30 mouse cellular contexts compared by ENCODE assay signal in genomic region chr4:155630267-155630666, GRCm38 (mm10). TPM values are rescaled to one million over a fixed set of nuclear protein-coding genes. Genes with fewer than 3 reads are reported as not detected.
DNase-seq lines count a peak whose midpoint lies in the region; ATAC-seq and TF ChIP-seq lines count a peak whose summit lies in the region.
"Had no signal": no experiment of that assay in that cellular context is flagged by ENCODE, and none has a peak within 500 bp of the region (broad histone marks: within the 10 kb centered on the region; RNA-seq: fewer than 3 reads in every experiment).

No protein-coding gene starts in this region.

- no peak overlapping the region for H3K4me3 ChIP-seq in liver, postnatal 0 days (ENCODE audit: low read depth, low read length)
- H3K4me3 ChIP-seq: embryonic facial prominence, embryonic 13.5 days; embryonic facial prominence, embryonic 15.5 days; erythroblast, embryonic 14.5 days; forebrain, embryonic 10.5 days; forebrain, embryonic 12.5 days had no signal

- DNase-seq in liver, postnatal 0 days = no peak
- no peak for DNase-seq in liver
- DNase-seq in 416B (ENCODE audit: low read depth) = peak; percentile 27
- DNase-seq: adrenal gland, adult 8-10 months; adrenal gland, postnatal 14 days; adrenal gland, postnatal 36 days; cerebellum, adult 11 months; cerebellum, adult 18-20 months; cerebellum, adult 8-10 months; cerebellum, adult 9-11 months; cerebellum, postnatal 14 days; cerebellum, postnatal 36 days; embryo, embryonic 11 days had no signal

- WGBS in liver, postnatal 0 days (ENCODE audit: insufficient replicate concordance) = 61% methylated on average over 6 of the region's 6 CpGs

- TF ChIP-seq EP300 in liver, postnatal 0 days (IDR thresholded peaks at IDR 0.05; ENCODE audit: low read depth) = peak; percentile 26; the same call in 1 of the 2 replicates

- no peaks in the 10 kb centered on the region for H3K27me3 ChIP-seq in liver, postnatal 0 days (ENCODE audit: insufficient read depth, low read length)
- H3K27me3 ChIP-seq: embryonic facial prominence, embryonic 13.5 days; embryonic facial prominence, embryonic 15.5 days; forebrain, embryonic 12.5 days had no signal

- H3K4me2 ChIP-seq in liver, postnatal 0 days (ENCODE audit: low read depth, low read length) = no peak overlapping the region
- H3K4me2 ChIP-seq: embryonic facial prominence, embryonic 13.5 days; embryonic facial prominence, embryonic 15.5 days; forebrain, embryonic 12.5 days had no signal

- ATAC-seq in liver, postnatal 0 days = no peak
- ATAC-seq in megakaryocyte, adult 5-6 weeks (ENCODE audit: poor library complexity, severe bottlenecking) = peak; percentile 97
- ATAC-seq in activated CD4-positive, CD25-positive, alpha-beta regulatory T cell, adult 4 months = no peak
- no peak for ATAC-seq in inflammation-experienced regulatory T-cells, adult 6 months
- ATAC-seq: forebrain, embryonic 14.5 days; forebrain, embryonic 16.5 days had no signal

- no peaks in the 10 kb centered on the region for H3K9me3 ChIP-seq in liver, postnatal 0 days (ENCODE audit: low read length)
- H3K9me3 ChIP-seq: embryonic facial prominence, embryonic 13.5 days; embryonic facial prominence, embryonic 15.5 days; forebrain, embryonic 10.5 days; forebrain, embryonic 12.5 days had no signal

- no peak overlapping the region for H3K9ac ChIP-seq in liver, postnatal 0 days (replicated peaks)
- H3K9ac ChIP-seq: embryonic facial prominence, embryonic 13.5 days; embryonic facial prominence, embryonic 15.5 days; forebrain, embryonic 12.5 days had no signal

- peaks cover 70% of the 10 kb centered on the region for H3K36me3 ChIP-seq in liver, postnatal 0 days (replicated peaks; ENCODE audit: insufficient read depth, low read length)

- no peak for TF ChIP-seq CTCF in liver, postnatal 0 days (IDR thresholded peaks at IDR 0.05; ENCODE audit: low read depth)

- H3K27ac ChIP-seq in liver, postnatal 0 days (ENCODE audit: low read depth) = no peak overlapping the region
- H3K27ac ChIP-seq: embryonic facial prominence, embryonic 13.5 days; embryonic facial prominence, embryonic 15.5 days; forebrain, embryonic 10.5 days; forebrain, embryonic 12.5 days had no signal

- H3K4me1 ChIP-seq in liver, postnatal 0 days (ENCODE audit: insufficient read depth) = peaks cover 2% of the 10 kb centered on the region; the same call in 1 of the 2 replicates

RNA-seq across cellular contexts. Expression of gene Cdk11b, which starts 5.6 kb away (rescaled TPM):
- 22.8 and 24.9 TPM in 2 replicates for polyA plus RNA-seq in liver, postnatal 0 days (2015; fragmentation: Nextera tagmentation; extraction: Ambion mirVana)
- total RNA-seq in megakaryocyte, adult 5-6 weeks (2015) = 43.2 and 57.8 TPM in 2 replicates
- 48.1 and 81.5 TPM in 2 replicates for total RNA-seq in megakaryocyte, adult 5-6 weeks (2017)
- polyA plus RNA-seq in activated CD4-positive, CD25-positive, alpha-beta regulatory T cell, adult 4 months (2017; shearing (Covaris generic)) = 10 to 100 TPM; 74.7 to 99.8 TPM
- 100 to 1,000 TPM in 2 of 3 experiments, 10 to 100 TPM in 1; 75.2 to 139 (median 116) TPM for polyA plus RNA-seq in inflammation-experienced regulatory T-cells, adult 6 months (2017; shearing (Covaris generic))

RNA-seq across cellular contexts. Expression of gene Gm10563, which starts 14.9 kb away (rescaled TPM):
- not detected in 2 replicates for polyA plus RNA-seq in liver, postnatal 0 days (2015; fragmentation: Nextera tagmentation; extraction: Ambion mirVana)
- total RNA-seq in megakaryocyte, adult 5-6 weeks (2015) = not detected in 2 replicates
- not detected in 2 replicates for total RNA-seq in megakaryocyte, adult 5-6 weeks (2017)
- polyA plus RNA-seq in activated CD4-positive, CD25-positive, alpha-beta regulatory T cell, adult 4 months (2017; shearing (Covaris generic)) = not detected
- polyA plus RNA-seq in inflammation-experienced regulatory T-cells, adult 6 months (2017; shearing (Covaris generic)) = 1 to 10 TPM in 1 of 3 experiments, not detected in 2; 1.7 TPM
- total RNA-seq: adrenal gland, adult 18-20 months; adrenal gland, adult 8-10 months; adrenal gland, postnatal 14 days; adrenal gland, postnatal 36 days; common myeloid progenitor, adult 5-6 weeks; ES-E14; MEL had no signal
- polyA plus RNA-seq: brain, embryonic 14.5 days; C2C12; embryonic facial prominence, embryonic 11.5 days; embryonic facial prominence, embryonic 13.5 days; embryonic facial prominence, embryonic 15.5 days; erythroblast, embryonic 14.5 days; forebrain, embryonic 10.5 days; forebrain, embryonic 12.5 days; forebrain, embryonic 14.5 days; forebrain, embryonic 16.5 days had no signal

RNA-seq across cellular contexts. Expression of gene Mmp23, which starts 22.9 kb away (rescaled TPM):
- 5.9 and 6.8 TPM in 2 replicates for polyA plus RNA-seq in liver, postnatal 0 days (2015; fragmentation: Nextera tagmentation; extraction: Ambion mirVana)
- total RNA-seq in megakaryocyte, adult 5-6 weeks (2015) = 0.18 and 0.20 TPM in 2 replicates
- total RNA-seq in megakaryocyte, adult 5-6 weeks (2017) = 0.22 and 0.94 TPM in 2 replicates
- not detected for polyA plus RNA-seq in activated CD4-positive, CD25-positive, alpha-beta regulatory T cell, adult 4 months (2017; shearing (Covaris generic))
- not detected for polyA plus RNA-seq in inflammation-experienced regulatory T-cells, adult 6 months (2017; shearing (Covaris generic))
- polyA plus RNA-seq: erythroblast, embryonic 14.5 days had no signal

RNA-seq across cellular contexts. Expression of gene Slc35e2, which starts 29.1 kb away (rescaled TPM):
- 5.4 and 5.6 TPM in 2 replicates for polyA plus RNA-seq in liver, postnatal 0 days (2015; fragmentation: Nextera tagmentation; extraction: Ambion mirVana)
- 10.1 and 18.8 TPM in 2 replicates for total RNA-seq in megakaryocyte, adult 5-6 weeks (2015)
- 8.7 and 12.8 TPM in 2 replicates for total RNA-seq in megakaryocyte, adult 5-6 weeks (2017)
- polyA plus RNA-seq in activated CD4-positive, CD25-positive, alpha-beta regulatory T cell, adult 4 months (2017; shearing (Covaris generic)) = 1 to 10 TPM; 6.2 to 8.3 TPM
- 1 to 10 TPM; 7.9 to 9.1 (median 8.5) TPM for polyA plus RNA-seq in inflammation-experienced regulatory T-cells, adult 6 months (2017; shearing (Covaris generic))

RNA-seq across cellular contexts. Expression of gene Mib2, which starts 38.7 kb away (rescaled TPM):
- 3.4 and 4.3 TPM in 2 replicates for polyA plus RNA-seq in liver, postnatal 0 days (2015; fragmentation: Nextera tagmentation; extraction: Ambion mirVana)
- total RNA-seq in megakaryocyte, adult 5-6 weeks (2015) = 5.9 and 6.4 TPM in 2 replicates
- 23.5 and 29.0 TPM in 2 replicates for total RNA-seq in megakaryocyte, adult 5-6 weeks (2017)
- 1 to 10 TPM; 2.2 to 6.4 TPM for polyA plus RNA-seq in activated CD4-positive, CD25-positive, alpha-beta regulatory T cell, adult 4 months (2017; shearing (Covaris generic))
- 1 to 10 TPM; 3.1 to 5.2 (median 3.9) TPM for polyA plus RNA-seq in inflammation-experienced regulatory T-cells, adult 6 months (2017; shearing (Covaris generic))
